Comparison of ENCODE assay signal across 25 mouse cellular contexts in genomic region chrX:48119294-48119693, GRCm38 (mm10). TPM values are rescaled to one million over a fixed set of nuclear protein-coding genes. Genes with fewer than 3 reads are reported as not detected.
DNase-seq lines count a peak whose midpoint lies in the region; ATAC-seq and TF ChIP-seq lines count a peak whose summit lies in the region.
"Had no signal": no experiment of that assay in that cellular context is flagged by ENCODE, and none has a peak within 500 bp of the region (broad histone marks: within the 10 kb centered on the region; RNA-seq: fewer than 3 reads in every experiment).

No protein-coding gene starts in this region.

- no peaks in the 10 kb centered on the region for H3K36me3 ChIP-seq in lung, postnatal 0 days (ENCODE audit: insufficient read depth, low read length)
- H3K36me3 ChIP-seq: forebrain, embryonic 10.5 days; G1E; heart, embryonic 12.5 days; heart, embryonic 15.5 days; hindbrain, embryonic 15.5 days had no signal

- H3K9ac ChIP-seq in lung, postnatal 0 days (replicated peaks; ENCODE audit: low read depth), result no peak overlapping the region
- H3K9ac ChIP-seq: forebrain, embryonic 13.5 days; heart, embryonic 12.5 days; heart, embryonic 15.5 days; hindbrain, embryonic 15.5 days had no signal

- H3K4me3 ChIP-seq in lung, postnatal 0 days (ENCODE audit: low read depth, low read length), result no peak overlapping the region
- H3K4me3 ChIP-seq: forebrain, embryonic 10.5 days; forebrain, embryonic 13.5 days; heart, embryonic 12.5 days; heart, embryonic 15.5 days; hindbrain, embryonic 15.5 days had no signal

- no peaks in the 10 kb centered on the region for H3K4me1 ChIP-seq in lung, postnatal 0 days (ENCODE audit: insufficient read depth, low read depth, low read length)
- H3K4me1 ChIP-seq: forebrain, embryonic 13.5 days; heart, embryonic 12.5 days; heart, embryonic 15.5 days; hindbrain, embryonic 15.5 days had no signal

- no peak overlapping the region for H3K4me2 ChIP-seq in lung, postnatal 0 days (replicated peaks; ENCODE audit: low read depth, low read length)
- H3K4me2 ChIP-seq: forebrain, embryonic 13.5 days; heart, embryonic 12.5 days; heart, embryonic 15.5 days; hindbrain, embryonic 15.5 days had no signal

- H3K27me3 ChIP-seq in lung, postnatal 0 days (replicated peaks; ENCODE audit: insufficient read depth, low read length), result no peaks in the 10 kb centered on the region
- H3K27me3 ChIP-seq: CH12.LX; forebrain, embryonic 13.5 days; hindbrain, embryonic 15.5 days had no signal

- no peaks in the 10 kb centered on the region for H3K9me3 ChIP-seq in lung, postnatal 0 days (ENCODE audit: low read length)
- H3K9me3 ChIP-seq: forebrain, embryonic 10.5 days; forebrain, embryonic 13.5 days; G1E; heart, embryonic 12.5 days; heart, embryonic 15.5 days; hindbrain, embryonic 15.5 days had no signal

- no peak for TF ChIP-seq EP300 in lung, postnatal 0 days (IDR thresholded peaks at IDR 0.05)

- no peak for ATAC-seq in lung, postnatal 0 days
- peak; percentile 52 for ATAC-seq in megakaryocyte progenitor cell, adult 5-6 weeks (replicated peaks; ENCODE audit: poor library complexity)
- ATAC-seq: forebrain, embryonic 13.5 days; forebrain, embryonic 16.5 days had no signal

- TF ChIP-seq CTCF in lung, postnatal 0 days (IDR thresholded peaks at IDR 0.05), result no peak

- no peak overlapping the region for H3K27ac ChIP-seq in lung, postnatal 0 days (ENCODE audit: low read length)
- H3K27ac ChIP-seq: forebrain, embryonic 10.5 days; forebrain, embryonic 13.5 days; heart, embryonic 15.5 days; hindbrain, embryonic 15.5 days had no signal

- peak; percentile 41 for DNase-seq in lung, postnatal 0 days (ENCODE audit: low spot score)
- DNase-seq in lung, postnatal 36 days, result no peak
- peak; percentile 30 for DNase-seq in NIH3T3 (ENCODE audit: low read depth)
- DNase-seq in thymus, postnatal 14 days, result no peak
- DNase-seq in yolk sac, embryonic 10.5 days (ENCODE audit: low spot score), result no peak
- no peak for DNase-seq in cerebellum, adult 8-10 months
- DNase-seq: adrenal gland, adult 8-10 months; adrenal gland, postnatal 25 days; cerebellum, adult 11-12 months; cerebellum, adult 9-10 months; cerebellum, postnatal 14 days; gastrocnemius, postnatal 10 days; gastrocnemius, postnatal 36 days; heart, adult 18-20 months; heart, postnatal 14 days; heart, postnatal 4 days had no signal

RNA-seq across cellular contexts. Expression of gene Xpnpep2, which starts 10.8 kb away (rescaled TPM):
- 0.54 and 0.64 TPM in 2 replicates for polyA plus RNA-seq in lung, postnatal 0 days (2015; fragmentation: Nextera tagmentation; extraction: Ambion mirVana)
- not detected in 2 replicates for total RNA-seq in megakaryocyte progenitor cell, adult 5-6 weeks (2015)
- total RNA-seq in megakaryocyte progenitor cell, adult 5-6 weeks (2017), result not detected in 2 replicates

RNA-seq across cellular contexts. Expression of gene Sash3, which starts 26.9 kb away (rescaled TPM):
- 4.5 and 4.8 TPM in 2 replicates for polyA plus RNA-seq in lung, postnatal 0 days (2015; fragmentation: Nextera tagmentation; extraction: Ambion mirVana)
- total RNA-seq in megakaryocyte progenitor cell, adult 5-6 weeks (2015), result 46.5 and 54.2 TPM in 2 replicates
- 77.9 and 86.1 TPM in 2 replicates for total RNA-seq in megakaryocyte progenitor cell, adult 5-6 weeks (2017)

Comparison
In these comparisons a context has a peak if more than half of its experiments do, and no peak if none do; other contexts are left out.
1. DNase-seq: peak in lung, postnatal 0 days (single experiment) and NIH3T3 (single experiment); none in lung, postnatal 36 days (single experiment), thymus, postnatal 14 days (single experiment), yolk sac, embryonic 10.5 days (single experiment) and cerebellum, adult 8-10 months (single experiment).